Mouse (Mus musculus): Measurements from ENCODE around the gene Gng12. TPM values are rescaled to one million over a fixed set of nuclear protein-coding genes. Genes with fewer than 3 reads are reported as not detected.

Gng12 gene
- polyA plus RNA-seq, 1 experiment from 2014 or later = 166 TPM

DNA sequence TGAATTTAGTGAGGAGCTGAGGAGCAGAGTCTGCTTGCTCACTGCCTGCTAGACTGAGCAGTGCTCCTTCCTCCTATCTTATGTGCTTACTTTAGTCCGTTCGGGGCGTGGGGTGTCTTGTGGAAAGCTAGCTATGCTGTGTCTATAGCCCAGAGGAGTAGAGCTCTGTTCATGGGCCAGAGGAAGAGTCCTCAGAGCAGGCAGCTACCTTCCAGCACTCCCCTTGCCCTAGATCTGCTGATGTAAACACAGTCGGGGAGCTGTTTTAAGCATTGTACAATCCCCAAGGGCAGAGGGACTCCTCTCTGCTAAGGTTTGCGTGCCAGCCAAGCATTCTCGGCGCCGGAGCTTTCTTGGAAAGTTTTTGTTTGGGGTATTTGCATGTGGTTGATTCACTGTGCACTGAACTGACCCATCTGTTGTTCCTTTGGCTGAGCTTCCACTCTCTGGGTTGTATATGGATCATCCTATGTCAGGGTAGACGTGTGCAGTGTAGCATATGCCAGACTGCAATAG is 173.7 kb downstream of the Gng12 start:
- no peaks in the 10 kb centered on the region for H3K79me2 ChIP-seq (ENCODE audit: inconsistent target)
- peak overlapping the region; percentile 85 for H3K27ac ChIP-seq
- no peak overlapping the region for H3K4me3 ChIP-seq (ENCODE audit: inconsistent target)
- no peaks in the 10 kb centered on the region for H3K36me3 ChIP-seq (ENCODE audit: inconsistent target)
- WGBS (ENCODE audit: missing documents) = 56% methylated on average over 9 of the region's 9 CpGs

Other genes starting within 250 kb of the Gng12 start
- not detected in 3 replicates for gene Vmn1r35, start 210.5 kb upstream of the Gng12 start, polyA plus RNA-seq (2018)
- not detected in 3 replicates for gene Vmn1r36, start 177.2 kb upstream of the Gng12 start, polyA plus RNA-seq (2018)
- not detected in 3 replicates for gene Vmn1r37, start 167.0 kb upstream of the Gng12 start, polyA plus RNA-seq (2018)
- gene Vmn1r38, start 113.8 kb upstream of the Gng12 start, polyA plus RNA-seq (2018) = not detected in 3 replicates
- not detected in 3 replicates for gene Vmn1r39, start 85.8 kb upstream of the Gng12 start, polyA plus RNA-seq (2018)
- 88.5 to 287 TPM (median 181 TPM) in 3 replicates for gene Gadd45a, start 141.1 kb downstream of the Gng12 start, polyA plus RNA-seq (2018)

Measured in macrophage (primary cell).